Mouse (Mus musculus): ENCODE measurements at regions not wholly inside any gene's neighbourhood (a gene's known extent, or its start where the extent isn't known, plus 50 kb on each side); places are given as distances from the start of the nearest gene placed in this dataset.

DNA sequence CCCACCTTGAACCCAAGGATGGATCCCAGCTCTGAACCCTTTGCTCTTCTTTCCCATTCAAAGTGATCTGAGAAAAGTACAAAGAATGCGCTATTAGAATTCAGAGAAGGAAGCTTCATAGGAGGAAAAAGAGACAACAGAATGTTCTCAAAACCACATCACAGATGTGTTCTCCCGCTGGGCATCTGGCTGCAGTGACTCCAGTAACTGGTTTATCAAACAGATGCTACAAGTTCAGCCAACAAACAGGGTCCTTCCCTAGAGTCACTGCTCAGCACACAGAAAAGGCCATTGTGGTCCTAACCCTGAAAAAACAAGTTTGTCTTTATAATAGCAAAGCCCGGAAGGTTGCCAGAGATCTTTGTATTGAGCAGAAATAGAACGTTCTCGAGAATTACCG lies 2203.5 kb upstream of the Gm7489 start:
- TF ChIP-seq CTCF (IDR thresholded peaks at IDR 0.05; ENCODE audit: extremely low read depth, insufficient read length, insufficient replicate concordance, low read depth, low read length) (no peak), POLR2A (IDR thresholded peaks at IDR 0.05; ENCODE audit: low read depth, low read length) (no peak)

Data from small intestine, adult 2 months (tissue).